Mouse (Mus musculus) ES-Bruce4 (cell line): Measurements from ENCODE around the gene Slc5a5. TPM values are rescaled to one million over a fixed set of nuclear protein-coding genes. Genes with fewer than 3 reads are reported as not detected.
A peak's percentile ranks its signal among the peaks of the same experiment; 100 is the strongest.

Experiments
- H3K27ac ChIP-seq: 2 replicates; pipeline ENCODE4 v1.5.1; 2012; ENCODE audit warnings: low read length, inconsistent platforms; ENCODE audit not compliant: insufficient read depth
- H3K27me3 ChIP-seq: 2 replicates; pipeline ENCODE4 v1.6.1; 2012; ENCODE audit warnings: mild to moderate bottlenecking, low read length, inconsistent platforms; ENCODE audit not compliant: control insufficient read depth, poor library complexity, insufficient read depth, severe bottlenecking
- H3K36me3 ChIP-seq: 2 replicates; pipeline ENCODE4 v1.6.1; 2012; ENCODE audit warnings: inconsistent platforms, mild to moderate bottlenecking, low read length, moderate library complexity; ENCODE audit not compliant: control insufficient read depth, poor library complexity, insufficient read depth, severe bottlenecking
- H3K4me1 ChIP-seq: one replicate; pipeline ENCODE4 v1.8.1; 2011; ENCODE audit warnings: low read length; ENCODE audit not compliant: control insufficient read depth, insufficient read depth
- H3K4me3 ChIP-seq: 2 replicates; pipeline ENCODE4 v1.5.1; 2011; ENCODE audit warnings: low read depth, mild to moderate bottlenecking, low read length
- H3K9ac ChIP-seq: 2 replicates; pipeline ENCODE4 v1.6.1; 2012; ENCODE audit warnings: low read depth, mild to moderate bottlenecking, inconsistent platforms; ENCODE audit not compliant: poor library complexity, severe bottlenecking
- H3K9me3 ChIP-seq: replicated peaks from 2 replicates; pipeline ENCODE4 v1.6.1; 2012; ENCODE audit warnings: mild to moderate bottlenecking, low read length, inconsistent platforms; ENCODE audit not compliant: control insufficient read depth, poor library complexity, insufficient read depth, severe bottlenecking
- CTCF ChIP-seq: IDR thresholded peaks from one replicate; pipeline ENCODE4 v1.8.1; 2011; ENCODE audit warnings: low read depth, low read length
- EP300 ChIP-seq: IDR thresholded peaks from 2 replicates; pipeline ENCODE4 v1.6.1; 2011; ENCODE audit warnings: low read depth, low read length; ENCODE audit not compliant: insufficient read depth
- POLR2A ChIP-seq: IDR thresholded peaks from one replicate; pipeline ENCODE4 v1.8.1; 2011; ENCODE audit warnings: low read length; ENCODE audit not compliant: insufficient read depth
- polyA plus RNA-seq: library from polyadenylated mRNA; stranded (reverse); fragments of >200 nt; gene quantifications from 2 replicates; pipeline ENCODE4 v1.2.4, GENCODE M21; 2011; ENCODE audit warnings: low read depth; ENCODE audit not compliant: missing spikeins, insufficient read depth, insufficient read length

Gene Slc5a5
- polyA plus RNA-seq, 1 experiment, result 13.3 TPM

DNA sequence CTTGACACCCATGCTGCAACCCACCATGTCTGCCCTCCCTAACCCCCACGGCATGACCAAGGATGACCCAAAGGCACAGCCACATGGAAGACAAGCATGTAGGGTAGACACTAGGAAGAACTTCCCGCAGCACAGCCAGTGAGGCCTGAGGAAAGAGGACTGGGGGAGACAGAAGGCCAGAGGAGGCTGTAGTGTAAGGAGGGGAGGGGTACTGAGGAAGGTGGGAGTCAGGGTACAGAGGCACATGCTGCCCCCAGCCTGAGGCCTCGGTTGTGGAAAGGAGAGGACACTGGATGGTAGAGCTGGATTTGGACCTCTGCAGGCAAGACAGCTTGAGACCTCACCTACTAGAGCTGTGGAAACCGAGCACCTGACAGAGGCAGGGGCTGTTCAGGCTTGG, 41.6 kb downstream of the Slc5a5 start:
- Histone ChIP-seq H3K9ac (no peak overlapping the region), H3K27ac (no peak overlapping the region), H3K4me3 (no peak overlapping the region), H3K9me3 (no peaks in the 10 kb centered on the region), H3K36me3 (no peaks in the 10 kb centered on the region), H3K4me1 (peaks cover 9% of the 10 kb centered on the region), H3K27me3 (no peaks in the 10 kb centered on the region)
- TF ChIP-seq CTCF (no peak), POLR2A (no peak), EP300 (no peak)

DNA sequence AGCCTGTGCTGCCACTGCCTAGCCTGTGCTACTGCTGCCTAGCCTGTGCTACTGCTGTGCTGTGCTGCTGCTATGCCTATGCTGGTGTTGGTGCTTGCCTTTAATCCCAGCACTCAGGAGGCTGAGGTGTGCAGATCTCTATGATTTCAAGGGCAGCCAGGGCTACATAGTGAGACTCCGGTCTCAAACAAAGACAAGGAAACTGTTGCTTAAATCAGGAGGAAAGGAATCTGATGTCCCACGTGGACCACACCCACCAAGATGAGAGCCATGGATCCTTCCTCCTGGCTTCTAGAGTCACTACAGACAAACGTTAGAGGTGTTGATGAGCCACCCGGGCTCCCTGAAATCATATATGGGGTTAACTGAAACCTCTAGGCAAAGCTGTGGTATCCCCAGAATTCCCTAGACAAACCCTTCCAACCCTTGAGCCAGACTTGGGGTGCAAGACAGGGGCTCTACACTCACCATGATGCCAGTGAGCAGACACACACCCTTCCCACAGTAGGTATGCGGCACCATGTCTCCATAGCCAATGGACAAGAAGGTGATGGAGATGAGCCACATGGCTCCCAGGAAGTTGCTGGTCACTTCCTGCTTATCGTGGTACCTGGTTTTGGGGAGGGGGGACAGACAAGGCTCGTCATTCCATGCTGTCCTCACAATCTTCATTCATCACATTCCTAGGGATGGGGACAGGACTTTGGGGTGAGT, 42.3 kb downstream of the Slc5a5 start:
- TF ChIP-seq EP300 (no peak), POLR2A (no peak), CTCF (no peak)
- Histone ChIP-seq H3K27me3 (no peaks in the 10 kb centered on the region), H3K36me3 (no peaks in the 10 kb centered on the region), H3K4me1 (peaks cover 9% of the 10 kb centered on the region), H3K27ac (no peak overlapping the region), H3K4me3 (no peak overlapping the region), H3K9ac (no peak overlapping the region), H3K9me3 (no peaks in the 10 kb centered on the region)

DNA sequence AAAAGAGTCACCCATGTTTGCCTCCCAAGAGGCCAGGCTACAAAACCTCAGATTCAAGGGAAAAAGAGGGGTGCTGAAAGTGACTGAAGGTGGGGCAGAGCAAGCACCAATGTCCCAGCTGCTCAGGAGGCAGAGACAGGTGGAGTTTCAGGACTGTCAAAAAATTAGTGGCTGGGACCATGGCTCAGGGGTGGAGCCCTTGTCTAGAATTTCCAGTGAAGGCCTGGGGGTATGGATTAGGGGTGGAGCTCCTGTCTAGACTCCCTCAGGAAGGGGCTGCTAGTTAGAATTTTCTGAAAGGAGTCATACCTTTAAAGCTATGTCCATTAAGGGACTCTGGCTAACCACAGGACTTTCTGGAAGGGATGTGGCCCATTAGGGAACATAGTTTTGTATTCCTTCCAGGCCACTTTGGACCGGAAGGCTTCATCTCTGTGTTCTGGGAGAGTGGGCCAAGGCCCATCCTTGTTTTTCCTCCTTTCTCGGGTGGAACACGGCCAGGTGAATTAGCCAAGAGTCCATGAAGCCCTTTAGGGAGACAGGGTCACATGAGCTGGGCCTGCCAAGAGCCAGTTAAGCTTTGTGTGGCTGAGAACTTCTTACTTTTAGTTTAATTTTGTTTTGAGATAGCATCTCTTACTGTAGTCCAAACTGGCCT, 43.1 kb downstream of the Slc5a5 start:
- no peaks in the 10 kb centered on the region for H3K27me3 ChIP-seq
- no peak overlapping the region for H3K27ac ChIP-seq
- H3K4me3 ChIP-seq, result no peak overlapping the region
- H3K4me1 ChIP-seq, result peaks cover 9% of the 10 kb centered on the region
- H3K9me3 ChIP-seq, result no peaks in the 10 kb centered on the region
- TF ChIP-seq CTCF (no peak), EP300 (no peak), POLR2A (no peak)
- H3K9ac ChIP-seq, result no peak overlapping the region
- no peaks in the 10 kb centered on the region for H3K36me3 ChIP-seq

DNA sequence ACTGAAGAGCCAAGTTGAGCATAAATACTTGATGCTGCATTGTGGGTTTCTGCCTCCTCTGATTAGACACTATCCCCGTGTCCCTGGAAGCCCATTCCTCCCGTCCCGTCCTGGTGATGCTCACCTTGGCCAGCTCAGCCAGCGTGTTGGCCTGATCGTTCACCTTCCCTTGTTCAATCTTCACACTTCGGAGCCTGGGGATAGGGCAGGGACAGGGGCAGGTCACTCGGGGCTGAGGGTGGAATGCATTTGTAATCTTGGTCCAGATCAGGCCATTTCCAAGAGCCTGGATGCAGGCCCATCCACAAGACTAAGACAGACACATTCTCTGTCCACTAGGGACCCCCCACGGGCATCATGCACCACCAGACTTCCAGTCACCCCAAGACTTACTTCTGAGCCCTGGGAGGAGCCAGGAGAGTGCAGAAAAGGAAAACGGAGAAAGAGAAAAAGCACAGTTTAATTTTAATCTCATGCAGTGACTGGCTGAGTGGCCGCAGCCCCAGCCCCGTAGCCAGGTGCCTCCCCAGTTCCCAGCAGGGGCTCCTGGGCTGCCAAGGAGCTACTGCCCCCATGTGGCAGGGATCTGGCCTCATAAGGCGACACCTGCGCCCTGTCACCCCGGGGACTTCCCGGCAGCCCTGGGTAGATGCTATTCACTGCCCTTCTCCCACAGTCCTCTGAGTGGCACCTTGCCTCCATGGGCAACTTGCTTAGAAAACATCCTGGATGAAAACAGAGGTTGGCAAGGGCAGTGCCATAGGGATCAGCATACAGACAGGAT, 46.0 kb downstream of the Slc5a5 start:
- H3K9ac ChIP-seq, result no peak overlapping the region
- no peaks in the 10 kb centered on the region for H3K36me3 ChIP-seq
- peak; percentile 49 for TF ChIP-seq CTCF
- TF ChIP-seq POLR2A, result no peak
- no peak for TF ChIP-seq EP300
- no peaks in the 10 kb centered on the region for H3K27me3 ChIP-seq
- H3K27ac ChIP-seq, result no peak overlapping the region
- no peaks in the 10 kb centered on the region for H3K9me3 ChIP-seq
- no peak overlapping the region for H3K4me3 ChIP-seq
- peaks cover 9% of the 10 kb centered on the region for H3K4me1 ChIP-seq

DNA sequence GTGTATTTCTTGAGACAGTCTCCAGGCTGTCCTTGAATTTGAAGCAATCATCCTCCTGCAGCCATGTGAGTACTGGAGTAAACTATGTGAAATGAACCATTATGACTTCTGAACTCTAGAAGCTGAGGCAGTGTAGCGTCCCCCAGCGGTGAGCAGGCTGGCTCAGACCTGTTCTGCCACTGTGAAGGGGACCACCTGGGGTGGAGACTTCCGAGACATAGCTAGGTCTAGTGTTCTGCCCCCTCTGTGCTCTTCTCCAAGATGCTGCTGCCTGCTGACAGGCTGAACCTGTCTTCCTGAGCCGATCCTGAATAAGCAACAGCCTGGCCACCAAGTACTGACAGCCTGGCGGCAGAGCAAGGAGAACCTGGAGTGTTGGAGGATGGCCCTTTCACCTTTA, 47.4 kb downstream of the Slc5a5 start:
- Histone ChIP-seq H3K36me3 (no peaks in the 10 kb centered on the region), H3K27me3 (no peaks in the 10 kb centered on the region), H3K4me3 (no peak overlapping the region), H3K9ac (no peak overlapping the region), H3K27ac (no peak overlapping the region), H3K4me1 (peaks cover 9% of the 10 kb centered on the region), H3K9me3 (no peaks in the 10 kb centered on the region)
- TF ChIP-seq EP300, result peak; percentile 19; the same call in 1 of the 2 replicates
- TF ChIP-seq CTCF, result peak; percentile 36
- TF ChIP-seq POLR2A, result no peak

DNA sequence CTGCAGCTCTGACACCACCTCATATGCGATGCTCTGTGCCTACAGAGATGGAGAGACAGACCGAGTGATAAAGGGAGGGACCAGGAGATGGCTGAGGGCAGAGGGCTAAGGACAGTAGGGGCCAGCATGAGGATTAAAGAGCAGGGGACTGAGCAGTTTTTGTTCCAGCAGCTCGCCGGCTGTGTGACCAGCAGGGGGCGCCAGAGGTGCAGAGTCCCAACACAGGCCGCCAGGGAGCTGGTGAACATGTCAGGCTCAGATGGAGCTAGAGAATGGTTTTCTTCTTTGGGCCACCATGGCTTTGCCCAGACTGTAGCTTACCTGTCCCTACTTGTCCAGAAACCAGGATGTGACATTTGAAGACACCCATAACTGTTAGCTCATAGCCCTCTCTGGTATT, 48.0 kb downstream of the Slc5a5 start:
- no peaks in the 10 kb centered on the region for H3K27me3 ChIP-seq
- peaks cover 7% of the 10 kb centered on the region for H3K4me1 ChIP-seq
- H3K27ac ChIP-seq, result no peak overlapping the region
- H3K4me3 ChIP-seq, result no peak overlapping the region
- H3K9ac ChIP-seq, result no peak overlapping the region
- H3K36me3 ChIP-seq, result no peaks in the 10 kb centered on the region
- TF ChIP-seq EP300 (0 out of 2 replicates have a peak, but pooled peaks have one; percentile 16), POLR2A (no peak), CTCF (peak; percentile 96)
- no peaks in the 10 kb centered on the region for H3K9me3 ChIP-seq
